Mouse (Mus musculus): ENCODE results near the gene Cacng6.

GRCm38 (mm10) chr7:3414888-3415287 lies 9.1 kb upstream of the Cacng6 start:
- TF ChIP-seq CTCF (IDR thresholded peaks at IDR 0.05; ENCODE audit: insufficient read depth, low read length), result no peak
- no peak for TF ChIP-seq POLR2A (IDR thresholded peaks at IDR 0.05; ENCODE audit: borderline replicate concordance, extremely low read depth, low read depth, low read length)
